Mouse (Mus musculus) forebrain, embryonic 16.5 days (tissue): ENCODE measurements at regions not wholly inside any gene's neighbourhood (a gene's known extent, or its start where the extent isn't known, plus 50 kb on each side); places are given as distances from the start of the nearest gene placed in this dataset.

Experiments
- ATAC-seq: fragments of 200-750 bp; cut with Nextera tagmentation; 2 replicates; pipeline ENCODE4 v1.8.0; 2017; ENCODE audit warnings: mild to moderate bottlenecking, moderate library complexity
- H3K27ac ChIP-seq: fragments of 300-500 bp; sonication (generic); 2 replicates; pipeline ENCODE4 v1.5.1; 2014; ENCODE audit warnings: low read length, control low read depth
- H3K27me3 ChIP-seq: fragments of 300-500 bp; sonication (generic); replicated peaks from 2 replicates; pipeline ENCODE4 v1.6.1; 2014; ENCODE audit warnings: low read length; ENCODE audit not compliant: control insufficient read depth, insufficient read depth
- H3K36me3 ChIP-seq: fragments of 300-500 bp; sonication (generic); 2 replicates; pipeline ENCODE4 v1.6.1; 2014; ENCODE audit not compliant: control insufficient read depth, insufficient read depth
- H3K4me1 ChIP-seq: fragments of 300-500 bp; sonication (generic); replicated peaks from 2 replicates; pipeline ENCODE4 v1.6.1; 2014; ENCODE audit warnings: low read length; ENCODE audit not compliant: control insufficient read depth, insufficient read depth
- H3K4me2 ChIP-seq: fragments of 300-500 bp; sonication (generic); 2 replicates; pipeline ENCODE4 v1.6.1; 2014; ENCODE audit warnings: mild to moderate bottlenecking, low read length, control low read depth
- H3K4me3 ChIP-seq: fragments of 300-500 bp; sonication (generic); replicated peaks from 2 replicates; pipeline ENCODE4 v1.5.1; 2014; ENCODE audit warnings: mild to moderate bottlenecking, low read length, control low read depth
- H3K9ac ChIP-seq: fragments of 300-500 bp; sonication (generic); replicated peaks from 2 replicates; pipeline ENCODE4 v1.6.1; 2014; ENCODE audit warnings: low read depth, low read length, control low read depth
- H3K9me3 ChIP-seq: fragments of 300-500 bp; sonication (generic); 2 replicates; pipeline ENCODE4 v1.6.1; 2016; ENCODE audit warnings: low read length; ENCODE audit not compliant: control insufficient read depth
- WGBS: fragments of 180-500 bp; shearing (Covaris S2); extraction: QIAGEN DNeasy Blood & Tissue Kit; methylation state at CpG from one replicate; pipeline ENCODE4 v1.1.7; 2014; 5-methylcytosine and 5-hydroxymethylcytosine counted together

GRCm38 (mm10) chr4:47933526-47933925, 111.4 kb upstream of the Nr4a3 start:
- no peak overlapping the region for H3K4me3 ChIP-seq
- no peak overlapping the region for H3K9ac ChIP-seq
- H3K9me3 ChIP-seq, result no peaks in the 10 kb centered on the region
- no peak overlapping the region for H3K4me2 ChIP-seq
- no peak for ATAC-seq
- no peaks in the 10 kb centered on the region for H3K36me3 ChIP-seq
- no peaks in the 10 kb centered on the region for H3K27me3 ChIP-seq
- WGBS, result 62% methylated on average over 1 of the region's 1 CpGs
- no peaks in the 10 kb centered on the region for H3K4me1 ChIP-seq
- no peak overlapping the region for H3K27ac ChIP-seq

GRCm38 (mm10) chr4:47935547-47935946, 109.4 kb upstream of the Nr4a3 start:
- H3K4me3 ChIP-seq, result no peak overlapping the region
- no peaks in the 10 kb centered on the region for H3K9me3 ChIP-seq
- no peak overlapping the region for H3K4me2 ChIP-seq
- WGBS, result 73% methylated on average over 3 of the region's 3 CpGs
- H3K27ac ChIP-seq, result peak overlapping the region; percentile 47
- no peaks in the 10 kb centered on the region for H3K4me1 ChIP-seq
- H3K36me3 ChIP-seq, result no peaks in the 10 kb centered on the region
- peak; percentile 63 for ATAC-seq
- H3K27me3 ChIP-seq, result no peaks in the 10 kb centered on the region
- H3K9ac ChIP-seq, result no peak overlapping the region

GRCm38 (mm10) chr4:47936470-47937125, 108.4 kb upstream of the Nr4a3 start:
- no peaks in the 10 kb centered on the region for H3K36me3 ChIP-seq
- no peak overlapping the region for H3K4me3 ChIP-seq
- no peak for ATAC-seq
- no peak overlapping the region for H3K4me2 ChIP-seq
- no peak overlapping the region for H3K9ac ChIP-seq
- no peaks in the 10 kb centered on the region for H3K27me3 ChIP-seq
- H3K4me1 ChIP-seq, result no peaks in the 10 kb centered on the region
- H3K27ac ChIP-seq, result no peak overlapping the region
- no peaks in the 10 kb centered on the region for H3K9me3 ChIP-seq
- WGBS, result 86% methylated on average over 7 of the region's 7 CpGs

GRCm38 (mm10) chr4:47947869-47948573, 96.9 kb upstream of the Nr4a3 start:
- ATAC-seq, result peak; percentile 50; the same call in 1 of the 2 replicates
- Histone ChIP-seq H3K27me3 (no peaks in the 10 kb centered on the region), H3K4me1 (peaks cover 7% of the 10 kb centered on the region), H3K36me3 (no peaks in the 10 kb centered on the region), H3K9ac (peak overlapping the region; percentile 11; the same call in 1 of the 2 replicates), H3K4me2 (no peak overlapping the region), H3K4me3 (no peak overlapping the region), H3K9me3 (no peaks in the 10 kb centered on the region), H3K27ac (no peak overlapping the region)
- 52% methylated on average over 16 of the region's 16 CpGs for WGBS

- Histone ChIP-seq H3K9me3 (no peaks in the 10 kb centered on the region), H3K4me3 (no peak overlapping the region), H3K27ac (no peak overlapping the region), H3K4me2 (0 out of 2 replicates have a peak overlapping the region, but pooled peaks have one; percentile 10), H3K9ac (no peak overlapping the region), H3K4me1 (peaks cover 7% of the 10 kb centered on the region), H3K36me3 (no peaks in the 10 kb centered on the region), H3K27me3 (no peaks in the 10 kb centered on the region)
- no peak for ATAC-seq
- WGBS, result 47% methylated on average over 8 of the region's 8 CpGs
Observed at GRCm38 (mm10) chr4:47948789-47949188, 96.2 kb upstream of the Nr4a3 start.

GRCm38 (mm10) chr4:47954576-47955305, 90.2 kb upstream of the Nr4a3 start:
- H3K36me3 ChIP-seq, result no peaks in the 10 kb centered on the region
- WGBS, result 74% methylated on average over 15 of the region's 15 CpGs
- no peaks in the 10 kb centered on the region for H3K4me1 ChIP-seq
- no peak for ATAC-seq
- no peak overlapping the region for H3K27ac ChIP-seq
- no peak overlapping the region for H3K4me3 ChIP-seq
- H3K27me3 ChIP-seq, result no peaks in the 10 kb centered on the region
- no peak overlapping the region for H3K4me2 ChIP-seq
- H3K9ac ChIP-seq, result no peak overlapping the region
- H3K9me3 ChIP-seq, result no peaks in the 10 kb centered on the region

GRCm38 (mm10) chr4:47964630-47965029, 80.3 kb upstream of the Nr4a3 start:
- Histone ChIP-seq H3K27me3 (no peaks in the 10 kb centered on the region), H3K9me3 (no peaks in the 10 kb centered on the region), H3K4me3 (no peak overlapping the region), H3K9ac (no peak overlapping the region), H3K27ac (no peak overlapping the region), H3K4me2 (no peak overlapping the region), H3K36me3 (no peaks in the 10 kb centered on the region), H3K4me1 (no peaks in the 10 kb centered on the region)
- 76% methylated on average over 4 of the region's 4 CpGs for whole genome bisulfite sequencing
- no peak for ATAC-seq

- Histone ChIP-seq H3K27me3 (no peaks in the 10 kb centered on the region), H3K4me3 (no peak overlapping the region), H3K4me2 (no peak overlapping the region), H3K36me3 (no peaks in the 10 kb centered on the region), H3K9ac (no peak overlapping the region), H3K9me3 (no peaks in the 10 kb centered on the region), H3K27ac (no peak overlapping the region), H3K4me1 (no peaks in the 10 kb centered on the region)
- no peak for ATAC-seq
- 92% methylated on average over 4 of the region's 4 CpGs for WGBS
Observed at GRCm38 (mm10) chr4:47971861-47972260, 73.1 kb upstream of the Nr4a3 start.

- H3K4me3 ChIP-seq, result no peak overlapping the region
- no peak overlapping the region for H3K27ac ChIP-seq
- ATAC-seq, result no peak
- no peaks in the 10 kb centered on the region for H3K27me3 ChIP-seq
- H3K4me2 ChIP-seq, result no peak overlapping the region
- no peaks in the 10 kb centered on the region for H3K36me3 ChIP-seq
- WGBS, result 55% methylated on average over 13 of the region's 13 CpGs
- no peak overlapping the region for H3K9ac ChIP-seq
- no peaks in the 10 kb centered on the region for H3K9me3 ChIP-seq
- no peaks in the 10 kb centered on the region for H3K4me1 ChIP-seq
Observed at GRCm38 (mm10) chr4:47979579-47980313, 65.2 kb upstream of the Nr4a3 start.
